Mouse (Mus musculus) mouse embryonic stem cell (cell line): ENCODE measurements around the gene Fkbp8.

Experiments
- in situ Hi-C, 2 experiments: fragments of 300-500 bp; cut with MboI; formaldehyde crosslinking; loops; 1 replicate in 1 of 2; 3 replicates in 1 of 2; pipeline ENCODE4 v1.14.3; 2019 to 2020; ENCODE audit warnings: low sequenced_read_pairs in 2 of 2, low pct_unique_long_range_greater_than_20kb in 1 of 2, mixed read lengths in 1 of 2; ENCODE audit not compliant: unreplicated experiment in 1 of 2

Fkbp8 gene

DNA sequence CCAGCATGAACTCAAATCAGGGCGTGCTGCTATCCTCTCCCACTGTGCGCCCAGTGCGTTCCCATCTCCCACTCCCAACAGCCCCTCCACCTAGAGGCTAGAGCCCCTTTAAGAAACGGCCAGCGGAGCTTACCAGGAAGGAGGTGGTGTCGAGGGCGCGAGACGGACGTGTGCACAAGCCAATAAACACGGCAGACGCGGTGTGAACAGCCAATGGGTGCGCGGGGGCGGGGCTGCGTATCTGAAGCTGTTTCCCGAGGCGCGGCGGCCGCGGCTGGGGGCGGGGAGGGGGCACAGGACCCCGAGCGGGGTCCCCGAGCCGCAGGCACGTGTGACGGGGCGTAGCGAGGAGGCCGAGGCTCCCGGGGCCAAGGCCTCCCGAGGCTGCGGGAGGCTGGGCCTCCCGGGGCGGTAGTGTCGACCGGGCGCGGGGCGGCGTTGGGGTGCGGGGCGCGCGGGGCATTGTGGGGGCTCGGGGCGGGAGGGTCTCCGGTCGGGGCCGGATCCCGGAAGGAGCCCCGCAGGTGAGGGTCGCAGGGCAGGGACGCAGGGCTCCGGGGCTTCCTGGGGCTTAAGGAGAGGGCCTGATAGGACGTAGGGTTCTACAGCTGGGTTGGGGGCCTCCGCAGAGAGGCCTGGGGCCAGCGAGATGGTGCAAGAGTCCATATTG is at the start of gene Fkbp8, which contains the start of gene Kxd1:
Gene Fkbp8, plus strand, starts transcription at position 213 of the 670 bp plus-strand sequence.
Gene Kxd1, minus strand, starts transcription at position 445 of the 670 bp plus-strand sequence.
- in situ Hi-C loops, result no loop called here

DNA sequence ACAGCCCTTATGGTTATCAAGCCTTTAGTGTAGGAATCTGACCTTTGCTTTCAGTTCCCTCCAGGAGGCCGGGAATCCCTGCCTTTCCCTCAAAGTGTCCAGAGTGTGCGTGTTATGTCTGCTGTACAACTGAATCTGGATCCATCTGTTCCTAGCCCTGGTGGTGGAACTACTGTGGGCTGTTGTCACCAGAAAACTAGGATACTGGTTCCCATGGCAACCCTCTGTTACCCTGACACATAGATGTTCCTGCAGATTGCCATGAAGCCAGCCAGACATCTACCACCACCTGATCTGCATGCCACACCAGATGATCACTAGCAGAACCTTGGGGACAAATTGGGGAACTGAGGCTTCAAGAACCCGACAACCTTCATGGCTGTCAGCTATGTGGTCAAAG is 45.6 kb upstream of the Fkbp8 start:
- in situ Hi-C loops, result no loop called here

DNA sequence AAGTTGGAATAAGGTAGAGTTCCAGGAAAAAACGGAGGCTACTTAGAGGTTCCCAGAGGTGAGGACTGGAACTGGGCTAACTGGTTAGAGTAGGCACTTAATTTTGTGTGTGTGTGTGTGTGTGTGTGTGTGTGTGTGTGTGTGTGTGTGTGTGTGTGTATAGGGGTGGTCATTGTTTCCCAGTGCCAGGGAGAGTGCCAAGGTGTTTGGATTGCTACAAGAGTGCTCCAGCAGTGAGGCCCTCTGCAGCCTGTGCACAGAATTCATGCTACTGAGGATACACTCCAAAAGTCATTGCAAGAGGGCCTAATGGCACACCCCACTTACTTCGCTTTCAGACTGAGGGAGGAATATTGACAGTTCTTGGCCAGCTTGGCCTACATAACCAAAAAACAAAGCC is 44.6 kb upstream of the Fkbp8 start:
- in situ Hi-C loops, result no loop called here

DNA sequence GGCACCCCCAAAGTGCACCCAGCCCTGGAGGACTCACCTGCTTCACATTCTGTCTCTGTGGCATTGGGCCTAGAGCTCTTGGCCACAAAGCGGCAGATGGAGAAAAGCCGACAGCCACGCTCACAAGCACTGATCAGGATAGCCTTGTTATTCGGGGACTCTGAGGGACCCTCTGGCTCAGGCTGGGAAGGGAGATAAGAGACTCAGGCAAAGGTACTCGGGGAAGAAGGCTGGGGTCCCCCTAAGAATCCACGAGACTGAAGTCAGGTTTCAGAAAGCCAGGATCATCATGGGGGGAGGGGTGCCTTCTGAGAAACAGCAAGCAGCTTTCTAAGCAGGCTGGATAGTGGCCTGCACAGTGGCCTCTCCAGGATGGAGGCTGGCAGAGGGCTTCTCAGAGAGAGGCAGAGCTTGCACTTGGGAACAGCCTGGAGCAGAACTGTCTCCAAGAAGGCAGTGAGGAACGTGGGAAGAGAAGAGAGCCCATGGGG is 41.3 kb upstream of the Fkbp8 start:
- in situ Hi-C loops, result no loop called here

DNA sequence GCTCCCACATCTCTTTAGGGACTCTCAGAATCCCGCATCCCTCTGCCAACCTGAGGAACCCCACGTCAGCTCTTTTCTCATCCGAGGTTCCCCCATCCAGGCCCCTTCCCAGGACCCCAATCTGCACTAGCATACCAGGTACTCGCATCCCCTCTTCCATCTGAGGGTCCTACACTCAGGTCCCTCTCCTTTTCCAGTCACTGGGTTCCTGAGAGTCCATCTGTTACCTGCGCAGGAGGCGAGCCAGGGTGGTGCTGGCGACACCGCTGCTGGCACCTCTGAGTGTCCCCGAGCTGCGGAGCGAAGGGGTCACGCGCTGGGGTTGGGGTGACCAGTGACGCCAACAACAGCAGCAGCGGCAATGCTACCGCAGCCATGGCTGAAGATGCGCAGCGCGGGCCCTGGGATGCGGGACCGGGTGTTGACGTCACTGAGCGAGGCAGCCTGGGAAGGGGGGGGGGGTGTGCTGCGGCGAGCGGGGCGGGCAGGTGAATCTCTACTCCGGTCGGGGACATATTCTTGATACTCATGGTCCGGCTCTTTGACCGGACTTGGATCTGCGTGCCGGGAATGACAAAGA is 40.5 kb upstream of the Fkbp8 start, which contains the start of gene Tmem59l:
Gene Tmem59l, minus strand, starts transcription at position 418 of the 580 bp plus-strand sequence.
- in situ Hi-C loops, result no loop called here

DNA sequence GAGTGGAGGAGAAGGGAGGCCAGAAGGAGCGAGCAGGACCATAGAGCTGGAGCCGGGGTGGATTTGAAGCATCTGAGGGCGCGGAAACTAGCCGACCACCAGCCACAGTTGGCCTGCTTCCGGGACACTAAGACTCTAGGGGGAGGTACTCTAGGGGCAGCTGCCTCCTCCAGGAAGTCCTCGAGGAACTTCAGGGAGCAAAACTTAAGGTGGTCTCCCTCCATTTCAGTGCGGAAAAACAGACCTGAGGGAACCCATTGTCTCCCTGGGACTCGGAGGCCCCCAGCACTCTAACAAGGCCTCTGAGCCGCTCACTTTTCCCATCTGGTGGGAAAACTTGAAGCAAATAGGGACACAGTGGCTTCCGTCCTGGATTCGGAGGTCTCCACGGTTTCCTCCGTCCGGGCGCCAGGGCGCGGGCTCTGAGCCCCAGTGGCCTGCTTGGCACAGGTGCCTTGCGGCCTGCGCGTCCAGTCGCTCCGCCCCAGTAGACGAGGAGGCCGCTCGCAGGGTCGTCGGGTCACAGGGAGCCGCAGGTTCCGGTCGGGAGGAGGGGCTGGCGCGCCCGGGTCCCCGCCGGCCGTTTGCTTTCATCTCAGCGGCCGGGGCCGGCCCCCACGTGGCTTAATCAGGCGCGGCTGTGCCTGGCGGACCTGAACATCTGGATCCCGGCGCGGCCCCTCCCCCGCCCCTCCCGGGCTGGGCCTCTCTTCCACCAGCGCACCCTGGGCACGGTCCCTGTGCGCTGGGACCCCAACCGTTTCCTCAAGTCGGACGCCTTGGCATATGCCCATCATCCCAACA is 39.3 kb upstream of the Fkbp8 start:
- in situ Hi-C loops, result no loop called here

DNA sequence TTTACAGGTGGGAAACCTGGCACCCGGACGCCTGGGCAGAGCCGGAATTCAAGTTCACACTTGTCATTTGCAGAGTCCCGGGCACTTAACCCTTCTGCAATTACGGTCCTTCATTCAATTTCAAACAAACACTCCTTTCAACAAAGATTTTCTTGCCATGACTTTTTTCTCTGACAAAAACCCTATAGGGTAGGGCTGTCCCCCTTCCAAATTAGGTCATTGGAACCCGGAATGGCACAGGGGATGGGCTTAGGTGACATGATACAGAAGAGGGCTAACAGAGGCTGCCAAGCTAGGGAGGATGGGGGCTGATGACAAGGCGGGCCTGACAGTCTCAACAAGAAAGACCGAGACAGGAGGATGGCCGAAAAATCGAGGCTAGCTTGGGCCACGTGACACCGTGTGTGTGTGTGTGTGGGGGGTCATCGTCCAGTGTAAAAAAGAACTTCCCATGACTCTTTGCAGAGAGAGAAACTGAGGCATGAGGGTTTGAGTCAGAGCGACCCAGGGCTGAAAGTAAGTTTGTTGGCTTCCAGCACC is 38.5 kb upstream of the Fkbp8 start:
- in situ Hi-C loops, result no loop called here

DNA sequence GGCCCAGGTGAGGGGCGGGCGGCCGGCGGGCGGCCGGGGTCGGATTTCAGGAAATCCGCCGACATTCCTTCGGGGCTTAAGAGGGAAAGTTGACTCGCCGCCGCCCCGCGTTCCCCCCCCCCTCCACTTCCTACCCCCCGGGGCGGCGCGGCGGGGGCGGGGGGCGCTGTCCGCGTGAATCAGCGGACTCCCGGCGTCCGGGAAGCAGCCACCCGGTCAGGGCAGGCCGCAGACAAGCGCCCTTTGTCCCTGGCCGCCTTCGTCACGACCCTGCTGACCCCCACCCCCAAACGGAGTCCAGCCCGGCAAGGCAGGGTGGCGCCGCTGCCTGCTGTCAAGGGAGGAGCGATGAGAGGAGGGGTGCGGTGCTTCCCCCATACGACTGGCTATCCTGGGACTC is 37.9 kb upstream of the Fkbp8 start:
- in situ Hi-C loops, result no loop called here

DNA sequence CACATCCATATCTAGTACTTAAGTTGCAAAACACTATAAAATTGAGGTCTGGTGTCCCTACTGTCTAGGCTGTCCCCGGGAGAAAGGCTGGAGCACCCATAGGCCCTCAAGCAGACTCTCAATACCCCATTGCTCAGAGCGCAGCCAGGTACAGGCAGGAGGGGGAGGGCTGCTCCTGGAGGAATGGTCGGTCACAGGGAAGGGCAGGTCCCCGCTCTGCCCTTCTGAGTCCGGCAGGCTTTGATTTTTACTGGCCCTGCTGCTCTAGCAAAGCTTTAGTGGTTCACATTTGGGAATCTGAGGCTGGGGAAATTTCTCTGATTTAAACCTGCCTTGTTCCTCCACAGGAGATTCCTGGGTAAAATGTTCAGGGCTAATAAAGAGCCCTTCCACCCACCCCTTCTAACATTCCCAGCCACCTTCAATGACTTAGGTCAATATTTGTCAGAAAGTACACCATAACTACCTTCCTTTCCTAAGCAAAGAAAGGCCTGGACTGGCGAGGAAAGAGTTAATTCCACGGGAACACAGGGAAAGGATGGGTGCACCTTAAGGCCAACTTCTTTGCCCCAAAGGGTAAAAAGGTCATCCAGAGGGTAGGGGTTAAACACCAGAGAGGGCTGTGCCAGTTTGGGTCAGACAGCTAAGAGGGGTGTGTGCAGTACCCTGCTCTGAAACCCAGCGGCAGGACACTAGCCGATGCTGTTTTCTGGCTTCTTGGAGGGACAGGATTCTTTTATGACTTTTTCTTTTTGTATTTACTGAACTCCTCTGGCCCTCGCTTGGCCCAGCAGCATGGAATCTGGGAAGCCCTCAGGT is 37.3 kb upstream of the Fkbp8 start:
- in situ Hi-C loops, result no loop called here

DNA sequence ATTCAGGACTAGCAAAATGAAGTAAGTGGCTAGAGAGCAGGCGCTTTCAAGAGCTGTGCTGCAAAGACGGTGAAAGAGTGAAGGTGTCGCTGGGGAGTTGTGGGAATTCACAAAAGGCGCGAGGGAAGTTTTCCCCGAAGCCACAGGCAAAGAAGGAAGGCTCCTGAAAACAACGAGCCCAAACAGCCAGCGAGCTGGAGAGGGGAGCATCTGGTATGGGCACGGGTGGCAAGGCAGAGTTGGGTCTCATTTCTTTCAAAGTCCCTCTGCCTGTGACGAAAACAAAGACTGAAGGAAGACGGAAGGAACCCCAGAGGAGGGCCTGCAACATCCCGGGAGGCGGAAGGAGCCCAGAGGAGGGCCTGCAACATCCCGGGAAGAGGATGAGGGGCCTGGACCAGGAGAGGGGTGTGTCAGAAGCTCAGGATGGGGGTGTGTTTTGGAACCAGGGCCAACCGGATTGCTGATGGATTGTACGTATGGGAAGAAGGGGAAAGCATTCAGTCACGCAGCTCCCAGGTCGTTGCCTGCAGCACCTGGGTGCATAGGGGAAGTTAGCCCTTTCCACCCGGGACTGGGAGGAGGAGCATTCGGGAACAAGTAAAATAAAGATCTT is 36.5 kb upstream of the Fkbp8 start:
- in situ Hi-C loops, result no loop called here

DNA sequence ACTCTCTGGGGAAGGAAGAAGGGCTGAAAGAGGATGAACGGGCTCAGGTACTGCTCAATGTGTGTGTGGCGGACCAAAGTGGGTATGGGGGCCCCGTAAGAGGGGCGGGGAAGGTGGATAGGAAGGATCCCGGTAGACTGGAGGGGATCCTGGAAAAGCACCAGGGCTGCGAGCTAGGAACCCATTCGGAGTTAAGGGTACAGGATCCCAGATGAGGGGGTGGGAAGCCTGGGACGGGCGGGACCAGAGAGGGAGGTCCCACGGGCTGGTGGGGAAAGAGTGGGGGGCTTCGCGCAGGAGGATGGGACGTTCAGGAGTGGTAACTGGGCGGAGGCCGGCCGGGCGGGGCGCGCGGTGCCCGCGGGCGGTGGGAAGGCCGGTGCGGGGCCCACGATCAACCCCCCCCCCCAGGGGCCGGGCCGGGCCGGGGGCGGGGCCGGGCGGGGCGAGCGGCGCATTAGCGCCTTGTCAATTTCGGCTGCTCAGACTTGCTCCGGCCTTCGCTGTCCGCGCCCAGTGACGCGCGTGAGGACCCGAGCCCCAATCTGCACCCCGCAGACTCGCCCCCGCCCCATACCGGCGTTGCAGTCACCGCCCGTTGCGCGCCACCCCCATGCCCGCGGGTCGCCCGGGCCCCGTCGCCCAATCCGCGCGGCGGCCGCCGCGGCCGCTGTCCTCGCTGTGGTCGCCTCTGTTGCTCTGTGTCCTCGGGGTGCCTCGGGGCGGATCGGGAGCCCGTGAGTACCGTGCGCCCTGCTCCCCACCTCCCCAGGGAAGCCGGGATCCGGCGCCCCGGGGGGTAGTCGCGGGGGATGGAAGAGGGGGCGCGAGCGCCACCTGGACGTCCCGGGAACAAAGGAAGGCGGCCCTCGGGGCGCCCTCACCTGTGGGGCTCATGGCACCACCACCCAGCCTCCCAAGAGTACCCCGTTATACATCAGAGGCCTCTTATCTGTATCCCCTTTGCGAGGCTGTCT is 34.6 kb upstream of the Fkbp8 start, which contains the start of gene Crlf1:
Gene Crlf1, plus strand, starts transcription at position 495 of the 977 bp plus-strand sequence.
- in situ Hi-C loops, result no loop called here

DNA sequence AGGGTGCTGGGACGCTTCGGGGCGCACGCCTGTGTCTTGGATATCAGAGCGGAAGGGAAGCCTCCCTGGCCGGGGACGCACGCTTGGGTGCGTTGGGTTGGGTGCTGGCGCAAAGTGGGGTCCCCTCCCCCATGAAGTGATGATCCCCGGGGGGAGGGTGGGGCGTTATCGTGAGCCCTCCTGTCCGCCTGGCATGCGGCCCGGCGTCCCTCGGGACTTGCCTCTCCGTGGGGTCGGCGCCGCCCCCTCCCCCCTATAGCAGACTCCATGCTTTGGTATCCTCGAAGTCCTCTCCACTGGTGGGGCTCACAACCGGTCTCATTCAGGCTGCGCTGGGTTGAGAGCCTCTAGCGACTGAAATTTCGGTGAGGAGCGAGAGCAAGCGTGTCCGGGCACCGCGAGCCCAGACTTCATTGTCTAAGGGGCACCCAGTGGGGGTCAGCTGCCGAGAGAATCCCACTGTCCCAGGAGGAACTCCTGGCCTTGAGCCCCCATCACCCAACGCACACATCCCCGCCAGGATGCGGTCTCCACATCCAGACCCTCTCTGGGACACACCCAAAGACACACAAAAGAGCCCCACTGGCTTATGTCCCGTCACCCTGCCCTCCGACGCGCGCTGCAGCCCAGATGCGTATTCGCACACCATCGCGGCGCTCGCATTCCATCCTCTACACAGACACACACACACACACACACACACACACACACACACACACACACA is 33.7 kb upstream of the Fkbp8 start:
- in situ Hi-C loops, result no loop called here

DNA sequence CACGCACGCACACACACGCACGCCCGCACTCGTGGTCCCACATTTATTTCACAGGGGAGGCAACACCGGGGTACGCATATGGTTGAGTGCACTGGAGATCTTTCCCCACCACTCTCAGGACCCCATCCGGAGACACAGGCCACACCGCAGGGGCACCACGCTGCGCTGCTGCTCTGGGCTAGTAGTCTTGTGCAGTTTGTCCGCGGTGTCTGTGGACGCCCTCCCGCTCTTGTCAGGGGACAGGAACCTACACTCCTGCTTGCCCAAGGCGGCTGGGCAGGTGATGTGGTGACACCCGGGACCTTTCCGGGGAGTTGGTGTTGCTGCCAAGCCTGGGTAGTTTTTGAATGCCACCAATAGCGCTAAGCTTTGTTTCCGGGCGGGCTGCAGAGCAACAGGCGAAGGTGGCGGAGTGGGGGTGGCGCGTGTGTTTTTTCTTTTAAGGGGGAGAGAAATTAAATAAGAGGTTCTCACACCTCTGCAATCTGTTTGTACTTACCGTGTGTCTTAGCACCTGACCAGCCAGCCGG is 33.0 kb upstream of the Fkbp8 start:
- in situ Hi-C loops, result no loop called here

DNA sequence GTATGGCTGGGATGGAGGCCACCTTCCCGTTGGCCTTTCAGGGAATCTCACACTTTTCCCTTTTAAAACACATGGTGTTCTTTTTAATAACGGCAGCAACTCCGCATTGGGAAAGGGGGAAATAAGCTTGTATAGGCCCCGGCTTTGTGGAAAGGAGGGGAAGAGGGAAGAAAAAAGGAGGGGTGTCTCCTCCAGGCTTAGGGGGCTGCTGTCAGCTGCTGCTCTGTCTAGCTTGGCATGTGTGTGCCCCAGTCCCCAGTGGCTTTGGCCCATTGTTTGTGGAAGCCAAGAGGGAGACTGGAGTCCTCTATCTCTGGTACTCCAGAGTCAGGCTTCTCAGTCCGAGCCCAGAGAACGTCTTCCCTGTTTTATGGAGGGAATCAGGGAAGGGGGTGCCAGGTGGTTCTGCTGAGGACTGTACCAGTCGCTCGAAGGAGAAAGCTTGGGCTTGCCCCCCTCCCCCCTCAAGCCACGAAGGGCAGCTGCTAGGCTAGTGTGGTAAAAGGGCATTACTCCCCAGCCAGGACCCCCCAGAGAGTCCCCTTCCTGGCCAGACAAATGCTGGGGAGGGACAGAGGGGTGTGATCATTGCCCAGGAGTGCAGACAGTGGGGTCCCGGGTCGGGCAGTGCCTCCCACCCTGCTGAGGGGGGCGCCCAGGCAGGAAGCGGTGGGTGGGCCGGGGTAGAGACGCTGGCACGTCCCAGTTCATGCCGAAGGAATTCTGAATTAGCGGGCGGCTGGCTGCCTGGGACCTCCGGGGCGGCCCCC is 32.3 kb upstream of the Fkbp8 start:
- in situ Hi-C loops, result no loop called here

DNA sequence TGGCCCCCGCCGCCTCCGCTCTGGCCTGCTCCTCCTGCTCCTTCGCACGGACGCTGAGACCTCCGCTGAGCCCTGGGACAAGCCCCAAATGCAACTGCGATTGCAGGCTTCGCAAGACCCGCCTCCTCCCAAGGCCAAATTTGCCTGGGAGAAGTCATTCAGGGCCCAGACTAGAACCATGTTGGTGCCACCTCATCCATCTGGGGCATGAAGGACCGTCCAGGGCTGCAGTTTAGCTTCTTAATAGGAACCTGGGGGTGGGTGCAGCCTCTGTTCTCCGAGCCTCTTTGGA is 31.8 kb upstream of the Fkbp8 start:
- in situ Hi-C loops, result no loop called here
